Mouse (Mus musculus) mouse trophoblast stem cell (cell line): ENCODE results near the gene Itm2c.

ENCODE experiments used
- in situ Hi-C, 2 experiments: fragments of 300-500 bp; cut with MseI, MboI; formaldehyde crosslinking; loops; 2 replicates in 1 of 2; 3 replicates in 1 of 2; pipeline ENCODE4 v1.15.1; 2025

Gene Itm2c

DNA sequence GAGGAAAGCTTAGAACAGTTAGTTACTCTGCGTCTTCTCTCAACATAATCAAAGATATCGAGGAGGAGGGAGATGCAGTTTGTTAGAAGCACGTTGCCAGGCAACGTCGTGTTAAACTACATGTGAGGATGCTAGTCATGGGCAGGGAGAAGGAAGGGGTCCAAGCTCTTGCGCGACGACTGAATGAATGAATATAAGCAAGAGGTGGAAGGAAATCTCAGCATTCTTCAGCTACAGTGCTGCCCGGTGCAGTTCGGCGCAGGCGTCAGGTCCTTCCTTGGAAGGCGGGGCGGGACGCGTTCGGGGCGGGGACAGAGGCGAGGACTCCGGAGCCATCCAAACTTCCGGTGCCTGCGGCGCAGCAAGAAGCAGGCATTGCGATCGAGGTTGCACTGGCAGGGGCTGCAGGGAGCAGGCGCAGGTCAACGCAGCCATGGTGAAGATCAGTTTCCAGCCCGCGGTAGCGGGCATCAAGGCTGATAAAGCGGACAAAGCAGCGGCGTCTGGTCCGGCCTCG lies at the start of gene Itm2c:
Itm2c (plus strand) TSS at position 51 of the 517 bp plus-strand sequence.
- in situ Hi-C loops = no loop called here

DNA sequence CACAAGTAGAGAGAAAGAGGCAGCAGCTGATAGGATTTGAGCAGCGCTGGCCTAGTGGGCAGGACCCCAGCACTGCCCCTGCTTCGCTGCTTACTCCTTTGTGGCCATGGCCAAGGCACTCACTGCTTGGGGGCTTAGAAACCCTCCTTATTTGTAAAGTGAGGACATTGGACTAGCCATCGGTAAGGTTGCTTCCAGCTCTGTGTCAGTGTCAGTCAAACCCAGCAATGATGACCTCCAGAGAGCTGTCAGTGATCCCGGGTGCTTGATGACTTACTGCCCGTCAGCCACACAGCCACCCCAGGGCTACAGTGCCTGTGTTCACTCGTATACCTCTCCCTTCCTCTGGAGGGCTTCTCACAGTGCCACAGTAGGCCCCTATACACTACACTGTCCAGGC lies 49.1 kb upstream of the Itm2c start:
- in situ Hi-C loops = no loop called here

DNA sequence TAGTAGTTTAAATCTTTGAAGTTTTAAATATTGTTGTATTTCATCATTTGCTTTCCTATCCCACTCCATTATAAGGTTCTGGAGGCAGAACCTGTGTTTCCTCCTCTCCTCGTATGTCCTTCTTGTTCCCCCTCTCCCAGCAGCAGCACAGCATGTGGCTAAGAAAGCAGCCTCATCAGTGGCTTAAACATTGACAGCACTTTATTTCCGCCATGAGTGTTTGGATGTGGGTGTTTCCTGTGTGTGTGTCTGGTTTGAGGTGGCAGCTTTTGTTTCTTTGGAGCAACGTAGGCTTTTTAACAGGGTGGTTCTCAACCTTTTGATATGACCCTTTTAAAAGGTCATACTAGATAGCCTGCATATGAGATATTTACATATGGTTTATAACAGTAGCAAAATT lies 48.6 kb upstream of the Itm2c start:
- in situ Hi-C loops = no loop called here

GRCm38 (mm10) chr1:85849016-85849415 lies 45.1 kb upstream of the Itm2c start:
- in situ Hi-C loops = no loop called here

GRCm38 (mm10) chr1:85850851-85851250 lies 43.2 kb upstream of the Itm2c start:
- in situ Hi-C loops = no loop called here

GRCm38 (mm10) chr1:85852996-85853689 lies 40.9 kb upstream of the Itm2c start:
- in situ Hi-C loops = no loop called here

DNA sequence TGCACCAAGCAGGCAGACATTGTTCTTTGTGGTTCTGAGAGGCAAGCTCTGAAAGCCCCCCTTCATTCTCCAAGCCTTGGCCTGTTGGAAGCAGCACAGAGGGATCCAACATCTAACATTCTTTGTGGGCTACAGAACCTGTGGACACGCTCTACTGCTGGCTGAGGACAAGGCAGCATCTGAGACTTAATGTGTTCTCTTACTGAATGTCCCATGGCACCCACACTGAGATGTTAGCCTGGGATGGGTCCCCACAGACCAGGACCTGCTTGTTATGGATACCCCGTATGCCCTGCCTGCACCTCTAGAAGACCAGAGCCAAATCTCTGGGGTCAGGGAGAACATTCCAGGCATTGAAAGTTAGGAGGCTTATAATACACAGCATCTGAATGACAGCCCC lies 40.2 kb upstream of the Itm2c start:
- in situ Hi-C loops = no loop called here

DNA sequence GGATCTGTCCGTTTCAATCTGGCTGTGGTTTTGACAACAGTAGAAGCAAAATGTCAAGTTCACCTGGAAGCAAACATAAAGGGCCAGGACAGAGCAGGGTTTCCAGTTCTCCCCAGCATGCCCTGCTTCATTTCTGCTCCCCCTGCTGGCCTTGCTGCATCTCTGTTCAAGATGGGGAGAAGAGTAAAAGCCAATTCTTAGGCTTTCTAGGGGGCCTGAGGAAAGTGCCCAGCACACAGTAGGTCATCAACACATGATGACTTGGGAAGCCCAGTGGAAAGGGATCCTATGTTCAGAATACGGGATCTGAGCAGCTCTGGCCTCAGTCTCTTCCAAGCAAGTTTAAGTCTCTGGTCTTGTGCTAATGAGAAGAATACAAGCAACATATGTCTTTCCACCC lies 39.6 kb upstream of the Itm2c start:
- in situ Hi-C loops = no loop called here

DNA sequence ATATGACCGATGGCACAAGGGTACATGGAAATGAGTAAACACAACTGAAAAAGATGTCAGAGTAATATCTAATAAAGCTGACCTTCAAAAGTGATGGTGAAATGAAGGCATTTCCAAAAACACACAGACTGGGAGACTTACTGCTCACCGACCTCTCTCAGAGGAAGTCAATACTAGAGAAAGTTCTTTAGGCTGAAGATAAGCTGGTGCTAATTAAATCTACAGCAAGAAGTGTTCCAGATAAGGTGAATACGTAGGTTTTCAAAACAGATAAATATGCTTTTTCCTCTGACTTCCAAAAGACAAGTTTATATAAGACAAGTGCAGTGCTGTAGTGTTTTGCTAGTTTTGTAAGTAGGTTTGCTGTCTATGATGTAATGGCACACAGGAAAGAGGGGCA lies 37.8 kb upstream of the Itm2c start:
- in situ Hi-C loops = loop anchor here (5.0 kb wide), 1 partner anchor 151 kb away; no protein-coding TSS in a partner anchor

DNA sequence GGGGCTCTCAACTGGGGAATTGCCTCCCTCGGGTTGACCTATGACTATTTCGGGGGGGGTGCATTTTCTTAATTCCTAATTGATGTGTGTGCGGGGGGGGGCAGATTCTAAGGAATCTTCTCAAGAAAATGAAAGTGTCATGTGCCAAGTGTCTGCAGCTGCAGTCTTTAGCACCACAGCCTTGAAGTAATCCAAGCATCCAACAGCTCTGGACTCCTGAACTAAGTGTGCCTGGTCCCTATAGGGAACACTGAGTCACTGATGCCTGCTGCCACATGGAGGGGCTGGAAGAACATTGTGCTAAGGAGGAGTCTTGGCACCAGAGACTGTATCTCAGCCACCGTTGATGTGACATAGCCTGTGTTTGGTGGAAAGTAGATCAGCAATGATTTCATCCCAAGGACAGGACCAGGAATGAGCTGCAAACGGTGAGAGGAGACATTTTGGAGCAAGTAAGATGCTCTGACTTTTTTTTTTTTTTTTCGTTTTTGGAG lies 36.8 kb upstream of the Itm2c start:
- in situ Hi-C loops = loop anchor here (5.0 kb wide), 1 partner anchor 150 kb away; no protein-coding TSS in a partner anchor

GRCm38 (mm10) chr1:85864383-85864782 lies 29.7 kb upstream of the Itm2c start:
- in situ Hi-C loops = no loop called here

DNA sequence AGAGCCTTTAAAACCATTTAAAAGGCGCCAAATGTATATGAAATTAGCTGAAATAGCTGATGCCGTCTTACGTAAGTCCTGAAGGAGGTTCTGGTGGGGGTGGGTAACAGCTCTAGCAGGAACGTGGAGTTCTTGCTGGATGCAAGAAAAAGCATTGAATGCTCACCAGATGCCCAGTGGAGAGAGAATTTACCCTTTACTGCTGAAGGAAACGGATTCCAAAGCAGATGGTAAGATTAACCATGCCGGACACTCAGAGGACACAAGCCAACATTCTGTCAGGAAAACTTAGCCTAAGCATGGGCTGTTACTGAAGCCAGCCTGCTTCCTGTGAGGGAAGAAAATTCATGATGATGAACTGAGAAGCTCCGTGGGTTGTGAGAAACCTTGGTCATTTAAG lies 24.1 kb upstream of the Itm2c start:
- in situ Hi-C loops = no loop called here

DNA sequence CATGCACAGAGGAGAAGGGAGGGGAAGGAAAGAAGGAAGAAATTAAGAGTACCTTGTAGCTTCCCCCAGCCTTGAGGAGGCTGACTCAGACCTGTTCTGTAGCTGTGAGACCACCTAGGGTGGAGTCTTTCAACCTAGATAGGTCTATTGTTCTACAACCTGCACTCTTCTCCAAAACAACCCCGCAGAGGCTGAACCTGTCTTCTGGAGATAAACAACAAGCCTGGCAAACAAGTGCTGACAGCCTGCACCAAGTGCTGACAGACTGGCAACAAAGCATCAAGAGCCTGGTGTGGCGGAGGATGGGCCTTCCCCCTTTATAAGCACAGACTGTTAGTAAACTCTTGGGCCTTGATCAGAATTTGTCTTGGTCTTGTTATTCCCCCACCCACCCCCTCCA lies 23.5 kb upstream of the Itm2c start:
- in situ Hi-C loops = no loop called here

- in situ Hi-C loops = no loop called here
These were observed 12.1 kb upstream of the Itm2c start for GRCm38 (mm10) chr1:85882003-85882402.

DNA sequence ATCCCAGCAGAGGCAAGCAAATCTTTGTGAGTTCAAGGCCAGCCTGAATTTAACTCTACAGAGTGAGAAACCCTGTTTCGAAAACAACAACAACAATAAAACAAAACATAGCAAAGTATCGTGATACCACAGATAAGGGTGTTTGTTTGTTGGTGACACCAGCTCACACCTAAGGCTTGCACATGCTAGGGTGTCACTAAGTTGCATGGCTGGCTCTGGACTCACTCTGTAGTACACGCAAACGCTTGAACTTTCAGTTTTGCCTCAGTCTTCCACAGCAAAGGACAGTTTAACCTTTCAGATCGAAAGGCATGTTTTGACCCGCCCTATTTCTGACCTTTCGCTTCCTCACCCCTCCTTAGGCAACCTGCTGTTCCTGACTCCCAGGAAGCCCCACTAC lies 6.9 kb upstream of the Itm2c start:
- in situ Hi-C loops = no loop called here

DNA sequence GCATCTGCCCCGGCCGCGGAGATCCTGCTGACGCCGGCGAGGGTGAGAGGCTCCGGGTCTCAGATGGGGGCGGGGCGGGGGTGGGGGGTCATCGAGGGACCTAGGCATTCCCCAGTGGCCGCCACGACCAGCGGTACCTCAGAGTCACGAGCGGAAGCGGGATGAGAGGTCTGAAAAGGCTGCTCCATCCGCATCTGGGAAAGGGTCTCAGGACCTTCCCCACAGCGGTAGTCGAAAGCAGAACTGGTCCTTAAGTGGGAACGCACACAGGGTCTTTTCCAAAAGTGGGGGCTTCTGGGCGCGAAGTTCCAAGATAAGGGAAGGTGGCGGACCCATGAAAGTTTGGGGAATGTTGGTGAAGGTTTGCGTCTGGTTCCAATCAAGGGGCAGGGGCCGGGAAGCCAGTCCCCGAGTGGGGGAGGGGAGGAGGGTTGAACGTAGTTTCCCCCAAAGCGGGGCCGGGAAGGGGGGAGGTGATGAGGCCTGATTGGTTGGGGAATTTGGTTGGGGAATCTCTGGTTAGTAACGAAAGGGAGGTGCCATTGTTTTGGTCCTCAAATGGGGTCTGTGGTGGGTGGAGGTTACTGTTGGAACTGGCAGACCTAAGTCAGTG lies 773 bp downstream of the Itm2c start:
- in situ Hi-C loops = no loop called here

DNA sequence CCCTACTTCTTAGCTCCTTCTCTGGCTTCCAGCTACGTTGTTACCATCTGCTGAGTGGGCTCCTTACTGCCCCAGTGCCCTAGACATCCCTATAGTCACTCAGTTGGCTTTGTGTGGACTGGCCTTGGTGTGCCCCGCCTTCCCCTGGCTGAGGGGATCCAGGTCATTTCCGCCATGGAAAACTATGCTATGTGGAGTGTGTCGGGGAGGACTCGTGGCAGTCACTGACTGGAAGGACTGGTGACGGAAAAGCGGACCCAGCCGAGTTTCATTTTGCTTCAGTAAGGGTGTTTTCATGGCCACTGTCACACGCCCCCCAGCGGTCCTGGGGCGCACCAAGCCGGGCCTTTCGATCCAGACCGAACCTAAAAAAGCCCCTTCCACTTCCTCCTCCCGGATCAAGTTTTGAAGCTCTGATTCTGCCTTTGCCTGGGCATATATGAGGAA lies 1.3 kb downstream of the Itm2c start:
- in situ Hi-C loops = no loop called here

- in situ Hi-C loops = no loop called here
These were observed 2.0 kb downstream of the Itm2c start for GRCm38 (mm10) chr1:85896110-85896509.

DNA sequence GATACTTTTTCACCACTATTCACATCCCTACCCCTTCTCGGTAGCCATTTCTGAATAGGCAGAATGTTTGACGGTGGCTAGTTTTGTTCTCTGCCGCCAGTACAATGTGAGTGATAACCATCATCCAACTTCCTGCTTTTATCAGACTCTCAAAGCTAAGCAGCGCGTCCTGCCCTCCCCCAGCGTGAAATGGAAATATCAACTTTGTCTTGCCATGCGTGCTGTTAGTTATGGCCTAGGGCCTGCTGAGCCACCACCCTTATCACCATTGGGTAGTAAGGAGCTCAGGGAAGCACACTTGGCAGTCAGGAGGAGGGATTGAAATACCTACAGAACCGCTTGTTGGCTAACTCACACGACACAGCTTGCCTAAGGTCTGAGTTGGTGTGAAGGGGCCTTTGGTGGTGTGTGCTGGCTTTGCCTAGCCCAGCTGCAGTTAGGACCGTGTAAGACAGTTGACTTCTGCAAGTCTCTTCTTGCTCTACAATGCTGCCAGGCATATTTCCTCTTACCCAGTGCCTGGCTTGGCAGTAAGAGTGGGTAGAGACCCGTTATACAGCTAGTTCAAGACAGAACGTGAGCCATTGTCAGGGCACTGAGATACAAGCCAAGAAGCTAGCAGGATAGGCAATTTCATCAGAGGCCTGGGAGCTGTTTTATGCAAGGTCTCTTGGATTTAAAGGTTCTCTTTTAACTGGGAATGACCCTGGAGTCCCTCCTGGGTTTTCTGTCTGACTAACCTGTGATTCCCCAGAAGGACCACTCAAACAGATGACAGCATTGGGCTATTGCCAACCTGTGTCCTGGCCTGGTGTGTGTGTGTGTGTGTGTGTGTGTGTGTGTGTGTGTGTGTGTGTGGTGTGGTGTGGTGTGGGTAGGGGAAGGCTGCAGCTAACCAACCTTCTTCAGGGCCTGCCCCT lies 3.0 kb downstream of the Itm2c start:
- in situ Hi-C loops = no loop called here

DNA sequence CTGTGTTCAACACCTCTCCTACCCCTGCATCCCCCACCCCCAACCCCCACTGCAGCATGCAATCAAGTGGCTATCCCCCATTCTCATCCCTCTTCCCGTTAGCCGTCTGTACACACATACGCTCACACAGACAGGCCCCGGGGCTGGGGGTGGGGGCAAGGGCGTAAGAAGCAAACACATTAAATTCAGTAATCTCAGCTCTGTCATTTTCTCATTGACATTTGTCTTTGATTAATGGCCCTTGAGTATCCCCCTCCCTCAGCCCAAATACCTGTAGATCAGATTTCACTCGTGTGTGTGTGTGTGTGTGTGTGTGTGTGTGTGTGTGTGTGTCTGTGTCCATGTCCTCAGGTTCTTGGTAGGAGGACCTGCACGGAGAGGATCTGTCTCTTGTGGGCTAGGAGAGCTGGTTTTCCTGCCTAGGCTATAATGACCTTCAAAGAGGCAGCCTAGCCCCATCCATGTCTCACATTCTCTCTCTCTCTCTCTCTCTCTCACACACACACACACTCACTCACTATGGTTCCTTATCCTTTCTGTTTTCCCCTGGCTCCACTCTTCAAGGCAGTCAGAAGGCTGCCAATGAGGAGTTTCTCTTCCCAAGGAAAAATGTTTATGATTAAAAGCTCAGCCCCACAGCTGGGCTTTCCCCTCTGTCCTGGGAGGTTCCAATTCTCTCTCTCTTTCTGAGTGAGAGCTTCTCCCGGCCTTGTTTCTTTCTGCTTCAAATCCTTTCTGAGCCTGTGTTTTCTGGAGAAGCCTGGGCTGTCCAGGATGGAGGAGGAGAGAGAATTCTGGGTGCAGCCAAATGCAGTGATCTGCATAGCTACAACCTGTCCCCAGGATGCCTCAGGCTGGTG lies 4.0 kb downstream of the Itm2c start:
- in situ Hi-C loops = no loop called here
